Mouse (Mus musculus): ENCODE results near the gene Kcnk13.

Kcnk13 gene

GRCm38 (mm10) chr12:100090750-100091149, 126.5 kb downstream of the Kcnk13 start:
- no peak for DNase-seq (ENCODE audit: low spot score)

GRCm38 (mm10) chr12:100093046-100093445, 128.7 kb downstream of the Kcnk13 start:
- DNase-seq (ENCODE audit: low spot score), result no peak

DNA sequence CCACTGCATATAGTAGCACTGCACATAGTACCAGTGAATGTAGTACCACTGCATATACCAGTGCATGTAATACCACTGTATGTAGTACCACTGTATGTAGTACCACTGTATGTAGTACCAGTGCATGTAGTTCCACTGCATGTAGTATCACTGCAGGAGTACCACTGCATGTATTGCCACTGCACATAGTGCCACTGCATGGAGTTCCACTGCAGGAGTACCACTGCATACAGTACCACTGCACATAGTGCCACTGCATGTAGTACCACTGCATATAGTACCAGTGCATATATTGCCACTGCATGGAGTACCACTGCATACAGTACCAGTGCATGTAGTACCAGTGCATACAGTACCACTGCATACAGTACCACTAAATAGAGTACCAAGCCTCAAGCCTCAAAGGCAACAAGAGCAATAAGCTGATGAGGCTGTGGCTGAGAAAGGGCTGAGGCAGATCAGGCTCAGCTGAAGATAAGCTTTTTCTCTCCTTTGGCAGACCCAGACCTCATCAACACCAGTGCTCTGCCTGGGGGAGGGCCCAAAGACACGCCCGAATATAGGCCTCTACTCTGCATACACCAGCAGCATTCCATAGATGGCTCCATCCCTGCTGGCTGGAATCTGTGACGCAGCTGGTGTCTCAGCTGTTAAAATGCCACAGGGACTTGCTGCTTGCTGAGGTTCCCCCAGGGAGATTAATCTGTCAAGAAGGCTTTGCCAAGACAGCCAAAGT, 135.8 kb downstream of the Kcnk13 start:
- DNase-seq (ENCODE audit: low spot score), result no peak

DNA sequence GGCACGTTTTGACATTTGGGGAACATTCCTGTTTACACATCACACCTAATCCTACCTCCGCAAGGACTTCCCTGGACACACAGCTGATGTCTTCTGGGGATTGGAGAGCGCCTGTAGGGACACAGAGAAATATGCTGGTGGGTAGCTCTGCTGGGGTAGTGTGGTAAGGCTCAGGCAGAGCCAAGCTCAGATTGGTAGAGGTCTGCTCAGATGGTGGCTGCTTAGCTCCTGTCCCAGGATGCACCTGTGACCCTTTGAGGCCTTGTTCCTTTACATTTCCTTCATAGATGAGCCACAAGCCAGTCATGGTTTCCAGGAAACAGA, 136.4 kb downstream of the Kcnk13 start:
- DNase-seq (ENCODE audit: low spot score), result no peak

DNA sequence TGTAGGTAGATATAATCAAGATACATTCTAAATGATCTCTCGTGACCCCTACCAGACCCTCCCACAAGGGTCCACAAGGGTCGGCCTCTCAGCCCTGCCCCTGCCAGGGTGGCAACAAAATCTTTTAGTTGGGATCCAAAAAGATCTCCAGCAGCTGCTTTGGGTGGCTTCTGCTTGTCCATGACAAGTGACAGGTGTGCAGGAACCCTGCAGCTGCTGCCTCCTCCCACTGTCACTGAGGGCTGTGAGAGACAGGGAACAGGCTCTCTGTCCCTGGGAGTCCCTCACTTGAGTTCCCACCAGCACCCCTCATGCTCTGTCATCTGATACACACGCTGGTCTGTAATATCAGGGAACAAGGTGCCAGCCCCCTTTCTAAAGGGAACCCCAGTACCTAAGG, 137.4 kb downstream of the Kcnk13 start:
- DNase-seq (ENCODE audit: low spot score), result no peak

DNA sequence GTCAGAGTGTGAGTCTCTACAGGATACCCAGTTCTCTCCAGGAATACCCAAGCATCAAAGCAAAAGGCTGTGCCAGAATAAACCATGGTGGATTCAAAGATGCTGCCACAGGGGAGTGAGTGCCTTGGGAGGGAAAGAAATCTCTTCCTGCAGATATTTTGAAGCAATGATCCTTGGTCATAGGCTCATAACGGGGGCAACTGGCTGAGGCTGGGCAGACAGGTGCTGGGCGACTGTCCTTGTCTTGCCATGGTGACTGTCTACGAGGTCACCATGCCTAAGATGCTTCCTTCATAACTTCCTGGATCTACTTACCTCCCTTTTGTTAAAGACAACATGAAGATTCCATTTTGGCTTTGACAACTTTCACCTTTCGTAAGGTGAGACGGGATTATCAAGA, 140.2 kb downstream of the Kcnk13 start:
- no peak for DNase-seq (ENCODE audit: low spot score)

DNA sequence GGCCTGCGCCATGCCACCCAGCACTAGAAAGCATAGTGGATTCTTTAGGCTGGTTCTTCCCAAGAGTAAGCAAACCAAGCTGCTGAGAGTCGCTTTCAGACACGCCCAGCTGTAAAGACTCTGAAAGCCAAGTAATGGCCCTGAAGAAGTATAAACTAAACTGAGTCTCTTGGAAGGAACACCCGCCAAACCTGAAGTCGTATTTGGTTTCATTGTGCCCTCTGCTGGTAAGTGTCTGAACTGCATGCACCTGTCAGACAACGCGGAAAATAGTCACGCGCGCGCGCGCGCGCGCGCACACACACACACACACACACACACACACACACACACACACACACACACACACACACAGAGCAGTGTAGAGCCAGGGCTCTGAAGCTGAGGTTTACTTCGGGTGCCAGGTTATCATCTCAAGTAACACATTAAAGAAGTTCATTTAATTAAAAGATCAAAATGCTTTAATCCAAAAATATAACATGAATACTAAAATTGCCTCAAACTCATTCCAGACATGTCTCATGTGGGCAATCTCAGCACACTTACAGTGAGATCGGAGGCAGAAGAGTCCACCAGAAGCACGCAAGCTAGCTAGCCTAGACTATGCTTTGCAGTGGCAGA, 142.1 kb downstream of the Kcnk13 start:
- DNase-seq (ENCODE audit: low spot score), result peak; percentile 61

- DNase-seq (ENCODE audit: low spot score), result no peak
Measured at GRCm38 (mm10) chr12:100107436-100107835, 143.1 kb downstream of the Kcnk13 start.

- peak; percentile 83 for DNase-seq (ENCODE audit: low spot score)
Measured at GRCm38 (mm10) chr12:100109986-100110696, 145.8 kb downstream of the Kcnk13 start, which contains the start of gene Psmc1. Psmc1 (plus strand) TSS chr12:100110154.

All from yolk sac, embryonic 10.5 days (tissue).